Mouse (Mus musculus): ENCODE results near the gene Atxn7l3.
A peak's percentile ranks its signal among the peaks of the same experiment; 100 is the strongest.

The Atxn7l3 gene

DNA sequence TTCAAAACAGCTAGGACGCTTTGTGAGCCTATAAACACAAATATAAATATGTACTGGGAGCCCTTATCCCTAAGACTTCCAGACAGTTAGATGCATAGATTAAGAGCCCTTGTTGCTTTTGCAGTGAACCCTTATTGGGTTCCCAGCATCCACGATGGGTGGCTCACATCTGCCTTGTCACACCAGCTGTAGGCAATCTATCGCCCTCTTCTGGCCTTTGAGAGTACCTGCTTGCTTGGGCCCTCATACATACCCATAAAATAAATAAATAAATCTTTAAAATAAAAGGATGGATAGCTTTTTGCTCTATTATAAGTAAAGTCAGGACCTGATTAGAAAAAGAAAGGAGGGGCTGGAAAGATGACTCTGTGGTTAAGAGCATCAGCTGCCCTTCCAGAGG, 37.9 kb downstream of the Atxn7l3 start:
- DNase-seq: no peak

DNA sequence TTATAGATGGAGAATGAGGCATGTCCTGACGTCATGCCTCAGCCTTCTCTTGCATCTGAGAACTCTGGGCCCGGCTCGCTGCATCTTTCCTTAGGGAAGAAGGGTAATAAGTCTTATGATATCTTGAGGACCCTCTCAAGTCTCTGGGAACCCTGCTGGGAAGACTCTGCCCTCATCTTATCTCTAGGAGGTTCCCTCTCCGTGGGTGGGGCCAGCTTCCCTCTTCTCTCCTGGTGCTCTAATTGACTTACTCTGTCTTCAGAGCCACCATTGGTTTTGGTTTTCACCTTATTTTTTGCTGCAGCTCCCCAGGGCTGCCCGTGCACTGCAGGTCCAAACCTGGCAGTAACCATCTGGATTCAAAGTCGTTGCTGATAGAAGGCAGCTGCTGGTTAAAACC, 38.3 kb downstream of the Atxn7l3 start:
- no peak for DNase-seq

GRCm38 (mm10) chr11:102257514-102257913, 38.9 kb downstream of the Atxn7l3 start:
- no peak for DNase-seq

GRCm38 (mm10) chr11:102249351-102250090, 46.9 kb downstream of the Atxn7l3 start:
- no peak for DNase-seq

- peak; percentile 82 for DNase-seq
These were observed 47.7 kb downstream of the Atxn7l3 start, which contains the start of gene BC030867 for GRCm38 (mm10) chr11:102248630-102249230. BC030867 (plus strand) TSS chr11:102248882.

DNA sequence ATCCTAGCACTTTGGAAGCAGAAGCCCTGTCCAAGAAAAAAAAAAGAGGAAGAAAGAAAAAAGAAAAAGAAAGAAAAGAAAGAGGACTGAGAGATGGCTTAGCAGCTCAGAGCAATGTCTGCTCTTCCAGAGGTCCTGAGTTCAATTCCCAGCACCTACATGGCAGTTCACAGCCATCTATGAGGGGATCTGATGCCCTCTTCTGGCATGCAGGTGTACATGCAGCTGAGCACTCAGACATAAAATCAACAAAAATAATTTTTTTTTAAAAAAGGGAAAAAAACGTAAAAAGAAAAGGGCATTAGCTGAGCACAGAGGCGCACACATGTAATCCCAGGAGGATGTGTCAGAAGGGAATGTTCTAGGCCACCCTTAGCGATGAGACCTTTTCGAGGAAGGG, 49.6 kb downstream of the Atxn7l3 start:
- no peak for DNase-seq

DNA sequence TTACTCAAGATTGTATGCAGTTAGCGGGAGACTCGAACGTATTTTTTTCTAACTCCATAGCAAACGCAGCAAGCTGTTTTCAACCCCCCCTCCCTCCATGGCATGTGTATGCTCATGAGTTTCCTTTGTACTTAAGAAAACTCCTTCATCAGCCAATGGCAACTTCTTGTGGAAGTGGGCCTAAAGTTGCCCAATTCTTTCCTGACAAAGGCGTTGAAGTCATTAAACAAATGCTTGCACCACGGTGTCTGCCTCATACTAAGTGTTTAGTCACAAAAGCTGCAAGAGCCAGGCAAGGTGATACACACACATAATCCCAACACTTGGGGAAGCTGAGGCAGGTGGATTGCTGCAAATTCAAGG, 50.2 kb downstream of the Atxn7l3 start:
- no peak for DNase-seq

- no peak for DNase-seq
These were observed 50.7 kb downstream of the Atxn7l3 start for GRCm38 (mm10) chr11:102245581-102246272.

DNA sequence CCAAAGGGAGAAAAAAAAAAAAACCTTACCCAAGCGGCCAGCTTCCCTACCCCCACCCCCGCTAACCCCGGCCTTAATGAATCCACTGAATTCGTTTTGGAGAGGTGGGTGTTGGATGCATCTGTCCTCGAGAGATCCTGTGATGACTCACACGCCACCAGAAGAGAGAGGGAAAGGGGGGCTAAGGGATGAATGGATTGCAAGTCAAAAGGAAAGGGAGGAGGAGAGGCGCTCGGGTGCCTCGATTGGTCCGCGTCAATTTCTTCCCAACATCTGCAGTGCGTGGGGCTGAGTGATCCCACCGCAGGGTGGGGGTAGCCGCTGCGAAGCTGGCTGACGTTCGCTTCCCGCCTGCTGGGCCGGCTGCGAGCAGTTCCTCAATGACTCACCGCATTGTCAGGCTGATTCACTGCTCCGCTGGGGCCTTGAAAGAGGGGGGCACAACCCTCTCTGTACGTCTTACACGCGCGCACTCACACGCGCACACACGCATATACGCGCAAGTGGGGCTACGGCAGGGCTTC, 51.4 kb downstream of the Atxn7l3 start:
- DNase-seq: no peak

DNA sequence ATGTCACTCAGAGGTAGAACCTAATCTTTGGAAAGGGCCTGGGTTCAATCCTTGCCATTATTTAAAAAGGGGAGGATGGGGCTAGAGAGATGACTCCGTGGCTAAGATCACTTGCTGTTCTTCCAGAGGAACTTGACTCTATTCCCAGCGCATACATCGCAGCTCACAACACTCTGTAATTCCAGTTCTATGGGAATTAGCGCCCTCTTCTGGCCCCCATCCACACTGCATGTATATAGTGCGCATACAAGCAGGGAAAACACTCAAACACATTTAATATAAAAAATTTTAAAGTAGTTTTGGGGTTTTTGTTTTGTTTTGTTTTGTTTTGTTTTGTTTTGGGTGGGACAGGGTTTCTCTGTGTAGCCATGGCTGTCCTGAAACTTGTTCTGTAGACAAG, 54.6 kb downstream of the Atxn7l3 start:
- DNase-seq: no peak

- DNase-seq: peak; percentile 55
These were observed 55.2 kb downstream of the Atxn7l3 start for GRCm38 (mm10) chr11:102241246-102241645.

GRCm38 (mm10) chr11:102240636-102241035, 55.8 kb downstream of the Atxn7l3 start:
- no peak for DNase-seq
